Mouse (Mus musculus) A20 (cell line): Measurements from ENCODE around the gene Fam19a4.
A peak's percentile ranks its signal among the peaks of the same experiment; 100 is the strongest.

Source experiments
- DNase-seq: peaks from one replicate; pipeline ENCODE4 v3.0.0-alpha.2; 2011; ENCODE audit warnings: low read depth, low spot score

Fam19a4 gene

GRCm38 (mm10) chr6:97060074-97060681, at the start of gene Fam19a4:
Fam19a4 (minus strand) TSS chr6:97060413.
- no peak for DNase-seq

DNA sequence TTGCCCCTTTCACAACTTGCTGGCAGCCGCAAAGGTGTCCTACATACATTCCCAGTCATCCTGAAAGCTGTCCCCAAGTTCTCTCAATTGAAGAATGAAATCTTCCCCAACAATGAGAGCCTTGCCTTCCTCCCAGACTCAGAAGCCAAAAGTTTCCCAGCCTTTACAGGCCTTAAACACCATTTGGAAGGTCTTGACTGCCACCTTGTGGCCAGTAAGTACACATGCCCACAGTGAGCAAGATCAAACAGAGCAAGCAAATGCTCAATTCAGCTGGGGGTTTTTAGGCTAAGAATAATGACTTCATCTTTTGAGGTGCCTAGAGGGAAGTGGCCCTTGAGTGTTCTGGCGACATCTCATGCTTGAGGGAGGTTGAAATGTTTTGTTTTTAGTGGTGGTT, 46.6 kb upstream of the Fam19a4 start:
- DNase-seq: peak; percentile 72

GRCm38 (mm10) chr6:97106106-97106505, 45.9 kb upstream of the Fam19a4 start:
- no peak for DNase-seq

- peak; percentile 7 for DNase-seq
Measured at GRCm38 (mm10) chr6:97104264-97104852, 44.1 kb upstream of the Fam19a4 start.

DNA sequence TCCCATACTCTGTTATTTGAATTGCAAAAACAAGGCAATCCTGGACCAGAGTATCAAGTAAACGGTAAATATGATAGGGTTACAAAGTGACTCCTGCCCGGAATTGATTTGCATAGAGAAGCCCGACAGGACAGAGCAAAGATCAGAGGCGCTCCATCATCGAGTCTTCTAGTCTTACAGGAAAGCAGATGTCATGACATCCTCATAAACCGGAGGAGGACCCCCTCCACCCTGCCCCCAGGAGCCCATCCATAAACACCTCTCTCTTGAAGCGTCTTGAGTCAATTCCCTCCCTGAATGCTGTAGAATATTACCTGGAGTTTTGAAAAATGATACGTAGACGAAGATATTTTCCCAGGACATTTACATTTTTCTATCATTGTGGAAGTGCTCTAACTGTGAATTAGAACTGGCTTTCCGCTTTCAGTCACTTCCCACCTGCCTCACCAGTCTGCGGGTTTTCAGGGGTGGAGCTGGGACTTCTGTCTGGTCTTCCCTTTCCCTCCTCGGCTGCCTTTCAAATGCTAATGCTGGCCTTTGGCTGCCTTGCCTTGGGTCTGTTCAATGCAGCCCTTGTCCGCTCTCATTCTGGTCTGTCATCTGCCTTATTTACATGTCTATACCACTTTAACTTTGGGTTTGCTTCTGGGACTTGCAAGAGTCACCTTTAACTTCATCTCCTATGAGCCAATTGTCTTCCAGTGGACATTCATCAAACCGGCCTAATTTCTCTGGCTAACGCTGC, 41.9 kb upstream of the Fam19a4 start:
- DNase-seq: no peak

- no peak for DNase-seq
Measured at GRCm38 (mm10) chr6:97101190-97101957, 41.2 kb upstream of the Fam19a4 start.

DNA sequence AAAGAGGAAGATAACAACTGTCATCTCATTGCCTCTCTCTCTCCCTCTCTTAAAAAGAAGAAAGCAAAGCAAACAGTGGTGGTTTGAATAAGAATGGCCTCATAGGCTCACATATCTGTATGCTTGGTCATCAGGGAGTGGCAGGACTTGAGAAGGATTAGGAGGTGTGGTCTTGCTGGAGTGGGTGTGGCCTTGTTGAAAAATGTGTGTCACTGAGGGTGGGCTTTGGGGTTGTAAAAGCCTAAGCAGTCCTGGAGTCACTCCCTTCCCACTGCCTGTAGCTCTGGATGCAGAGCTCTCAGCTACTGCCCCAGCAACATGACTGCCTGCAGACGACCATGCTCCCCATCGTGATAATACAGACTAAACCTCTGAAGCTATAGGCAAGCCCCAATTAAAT, 22.1 kb upstream of the Fam19a4 start:
- DNase-seq: no peak

GRCm38 (mm10) chr6:97080016-97080415, 19.8 kb upstream of the Fam19a4 start:
- no peak for DNase-seq

DNA sequence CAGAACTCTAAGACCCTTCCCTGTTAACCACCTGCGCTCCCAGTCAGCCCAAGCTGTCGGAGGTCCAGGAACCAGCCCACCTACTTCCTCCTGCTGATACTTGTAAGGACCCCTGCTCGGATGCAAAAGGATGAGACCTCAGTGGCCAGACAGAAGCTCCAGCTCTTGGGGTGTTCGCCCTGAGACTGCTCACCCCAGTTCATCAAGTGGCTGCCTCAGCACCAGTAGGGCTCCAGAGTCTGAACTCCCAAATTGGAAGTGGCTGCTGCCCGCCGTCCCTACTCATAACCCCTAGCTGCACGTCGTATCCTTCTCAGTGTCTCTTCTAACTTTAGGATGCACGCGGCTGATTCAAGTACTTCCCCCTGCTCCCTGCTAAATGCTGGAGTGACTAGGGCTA, 614 bp downstream of the Fam19a4 start:
- no peak for DNase-seq

DNA sequence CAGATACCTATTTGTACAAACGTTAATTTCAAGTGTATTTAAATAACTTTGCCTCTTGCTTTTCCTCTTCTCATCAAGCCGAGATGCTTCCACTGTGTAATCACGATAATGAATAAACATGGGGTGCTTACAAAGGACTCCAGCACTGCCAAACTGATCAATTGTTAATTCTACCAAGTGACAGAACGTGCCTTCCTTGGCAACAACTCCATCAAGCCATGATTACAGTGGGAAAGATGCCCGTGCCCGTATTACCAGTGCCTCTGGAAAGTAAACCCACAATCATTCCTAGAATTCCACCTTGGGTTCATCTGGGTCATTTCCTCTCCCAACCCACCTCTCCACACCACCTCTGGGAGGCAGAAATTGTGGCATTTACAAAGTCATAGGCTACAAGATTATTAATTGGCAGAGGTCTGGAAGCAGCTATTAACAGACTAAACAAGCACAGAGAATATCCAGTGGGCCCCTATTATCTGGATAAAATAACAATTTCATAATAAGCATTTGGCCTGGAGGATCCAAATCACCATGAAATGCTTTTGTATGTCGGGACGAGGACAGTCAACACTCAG, 7.9 kb downstream of the Fam19a4 start:
- no peak for DNase-seq

DNA sequence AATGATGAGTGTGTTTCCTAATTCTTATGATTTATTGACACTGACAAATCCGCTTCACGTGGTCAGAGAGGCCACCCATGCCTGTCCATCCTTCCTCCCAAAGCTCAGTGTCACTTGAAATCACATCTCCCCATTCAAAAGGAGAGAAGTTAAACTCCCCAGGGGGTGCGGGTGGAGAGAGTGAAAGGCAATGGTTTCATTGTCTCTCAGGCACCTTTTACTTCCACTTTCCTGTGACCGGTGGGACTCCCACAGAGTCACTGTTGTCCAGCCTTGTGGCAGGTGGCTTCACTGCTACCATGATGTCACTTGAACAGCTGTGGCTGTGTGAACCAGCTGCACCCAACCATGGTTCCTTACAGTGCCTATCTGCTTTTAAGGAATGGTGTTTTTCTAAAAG, 11.8 kb downstream of the Fam19a4 start:
- peak; percentile 64 for DNase-seq

GRCm38 (mm10) chr6:97046541-97046940, 13.7 kb downstream of the Fam19a4 start:
- no peak for DNase-seq

DNA sequence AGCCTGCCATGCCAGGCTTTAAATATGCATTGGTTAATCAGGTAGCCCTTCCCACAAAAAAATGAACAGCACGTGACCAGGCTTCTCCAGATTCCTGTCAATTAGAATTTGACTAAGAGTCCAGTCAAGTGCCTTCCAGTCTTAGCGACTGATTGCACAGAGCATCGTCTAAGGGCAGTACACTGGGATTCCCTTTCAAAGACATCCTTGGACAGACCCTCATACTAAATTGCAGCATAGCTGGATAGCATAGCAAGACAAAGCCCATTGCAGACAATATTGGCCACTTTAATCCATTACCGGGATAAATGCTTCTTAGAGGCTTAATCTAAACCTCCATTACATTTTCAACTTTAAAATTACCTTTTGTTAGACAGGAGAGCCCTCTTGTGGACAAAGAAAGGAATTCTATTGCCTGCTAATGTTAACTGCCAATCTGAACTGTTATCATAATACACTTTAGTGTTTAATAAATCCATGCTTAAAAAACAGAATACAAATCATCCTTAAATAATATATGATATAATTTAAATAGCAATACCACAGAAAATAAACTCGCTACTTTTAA, 33.0 kb downstream of the Fam19a4 start:
- peak; percentile 30 for DNase-seq

DNA sequence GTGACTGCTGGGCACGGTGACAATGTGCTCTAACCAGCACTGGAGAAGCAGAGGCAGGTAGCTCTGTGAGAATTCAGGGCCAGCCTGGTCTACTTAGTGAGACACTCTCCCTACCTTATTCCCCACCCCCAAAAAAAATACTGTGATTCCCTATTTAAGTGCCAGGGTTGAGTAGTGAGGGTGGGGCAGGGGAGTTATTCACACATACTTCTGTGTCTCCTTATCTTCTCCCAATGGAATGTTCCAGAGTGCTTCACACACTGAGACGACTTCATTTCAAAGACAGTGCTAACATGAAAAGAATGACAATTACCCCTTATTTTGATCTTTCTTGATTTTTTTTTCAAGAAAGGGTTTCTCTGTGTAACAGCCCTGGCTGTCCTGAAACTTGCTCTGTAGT, 40.9 kb downstream of the Fam19a4 start:
- no peak for DNase-seq

- DNase-seq: no peak
Measured at GRCm38 (mm10) chr6:97016711-97017110, 43.5 kb downstream of the Fam19a4 start.

DNA sequence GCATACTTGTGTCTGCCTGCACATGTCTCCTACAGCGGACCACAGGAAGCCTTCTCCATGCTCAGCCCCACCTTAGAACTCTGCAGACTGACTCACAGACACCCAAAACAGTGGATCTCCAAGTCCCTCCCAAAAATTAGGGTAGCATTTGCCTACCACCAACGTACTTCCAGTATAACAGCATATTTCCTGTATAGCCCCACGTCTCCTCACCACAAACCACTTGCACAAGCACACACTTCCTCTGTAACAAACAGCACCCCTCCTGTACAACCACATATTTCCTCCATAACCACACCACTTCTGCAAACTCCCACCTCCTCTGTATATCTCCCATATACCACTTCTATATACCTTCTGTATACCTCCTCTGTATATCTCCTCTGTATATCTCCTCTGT, 44.2 kb downstream of the Fam19a4 start:
- DNase-seq: no peak

DNA sequence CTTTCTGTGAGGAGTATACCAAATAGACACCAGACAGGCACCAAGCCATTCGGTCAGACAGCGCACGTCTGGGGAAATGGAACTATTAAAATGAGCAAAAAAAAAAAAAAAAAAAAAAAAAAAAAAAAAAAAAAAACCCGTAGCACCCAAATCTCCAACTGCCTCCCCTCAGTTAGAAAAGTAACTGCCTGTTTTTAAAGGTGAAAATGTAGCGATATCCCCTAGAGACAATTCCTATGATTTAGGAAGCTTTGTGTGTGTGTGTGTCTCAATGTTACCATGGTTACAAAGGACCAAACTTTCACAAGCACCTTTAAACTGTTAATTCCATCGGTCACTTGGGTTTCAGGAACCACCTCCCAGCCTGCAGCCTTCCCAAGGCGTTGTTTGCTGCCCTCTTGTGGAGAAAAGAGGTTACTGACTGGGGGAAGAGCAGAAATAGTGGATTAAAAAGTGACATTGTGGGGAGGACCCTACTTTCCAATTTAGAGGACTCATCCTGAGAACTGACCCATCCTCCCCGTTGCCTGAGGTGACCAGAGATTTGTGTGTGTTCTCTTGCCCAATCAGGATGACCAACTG, 53.6 kb downstream of the Fam19a4 start:
- peak; percentile 55 for DNase-seq

DNA sequence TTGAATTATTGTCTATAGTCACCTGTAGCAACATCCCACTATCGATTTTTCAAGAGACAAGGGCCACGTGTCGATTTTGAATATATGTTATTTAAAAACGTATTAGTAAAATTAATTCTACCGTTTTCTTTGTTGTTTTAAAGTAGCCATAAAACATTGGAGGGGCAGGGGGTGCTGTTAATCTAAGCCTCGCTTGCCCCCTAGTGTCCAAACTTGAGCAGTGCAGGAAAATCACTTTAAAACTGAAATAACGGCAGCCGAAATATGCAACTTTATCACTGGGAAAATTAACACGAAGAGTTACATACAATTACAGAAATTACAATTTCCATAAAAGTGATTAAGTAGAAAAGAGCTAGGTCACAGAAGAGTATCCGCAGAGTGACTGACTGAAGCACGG, 55.2 kb downstream of the Fam19a4 start:
- peak; percentile 50 for DNase-seq

DNA sequence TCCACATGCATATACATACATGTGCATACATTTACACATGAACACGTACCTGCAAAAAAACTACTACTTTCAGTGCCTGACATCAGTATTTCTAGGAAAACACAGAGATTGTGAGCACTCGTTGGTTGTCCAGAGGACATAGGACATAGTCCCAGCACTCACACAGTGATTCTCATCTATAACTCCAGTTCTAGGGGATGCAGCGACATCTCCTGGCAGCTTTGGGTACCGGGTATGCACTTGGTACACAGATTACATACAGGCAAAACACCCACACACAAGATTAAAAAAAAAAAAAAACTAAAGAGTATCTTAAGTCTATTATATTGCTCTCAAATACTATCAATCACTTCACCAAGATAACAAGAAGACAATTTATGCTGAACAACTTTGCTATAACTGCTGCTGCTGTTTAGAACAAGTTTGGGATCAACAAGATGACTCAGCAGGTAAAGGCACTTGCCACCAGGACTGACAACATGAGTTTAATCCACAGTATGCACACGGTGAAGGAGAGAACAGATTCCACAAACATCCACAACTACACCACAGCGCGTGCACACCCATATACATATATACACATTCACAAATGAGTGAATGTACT, 64.6 kb downstream of the Fam19a4 start:
- DNase-seq: no peak

- DNase-seq: no peak
Measured at GRCm38 (mm10) chr6:96991741-96992140, 68.5 kb downstream of the Fam19a4 start.

DNA sequence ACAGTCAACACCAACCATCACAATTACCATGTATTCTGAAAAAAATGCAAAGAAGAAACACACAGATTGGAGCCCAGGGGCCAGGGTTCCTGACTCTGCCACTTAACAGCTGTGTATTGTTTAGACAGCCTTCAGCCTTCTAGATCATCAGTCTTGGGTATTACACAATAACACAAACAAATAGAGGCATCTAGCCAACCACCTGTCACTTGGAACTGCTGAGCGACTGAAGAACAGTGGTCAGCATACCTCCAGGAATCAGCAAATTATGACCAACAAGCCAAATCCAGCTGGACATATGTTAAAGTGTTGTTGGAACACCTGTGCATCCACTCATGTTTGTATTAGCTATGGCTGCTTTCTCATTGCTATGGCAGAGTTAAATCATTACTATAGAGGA, 82.7 kb downstream of the Fam19a4 start:
- DNase-seq: no peak
